Mouse (Mus musculus) layer of hippocampus, adult 18-20 months (tissue): ENCODE data around the gene Numbl. TPM values are rescaled to one million over a fixed set of nuclear protein-coding genes. Genes with fewer than 3 reads are reported as not detected.
"Not testable (repeated sequence)": the region's sequence is repeated elsewhere in the genome, so short reads cannot be mapped to it uniquely, and the experiment has no call there.

Source experiments
- DNase-seq, 2 experiments: peaks; one replicate each; pipeline ENCODE4 v3.0.0; 2022; ENCODE audit warnings: low spot score in 2 of 2
- long read RNA-seq: library from polyadenylated mRNA; stranded (forward); transcript quantifications from one replicate; pipeline ENCODE4 v2.0.0, GENCODE M21; 2021
- total RNA-seq, 2 experiments: library from RNA; stranded (reverse); gene quantifications; 2 replicates each; pipeline ENCODE4 v1.2.3; 2021

The Numbl gene
- total RNA-seq: 100 to 1,000 TPM; 141 to 149 TPM
- long read RNA-seq, full-length matches to known transcripts: 83 of 109 reads
- long read RNA-seq, partial matches to known transcripts: 10 of 109 reads
- long read RNA-seq, other reads (novel, unspliced or antisense): 16 of 109 reads

GRCm38 (mm10) chr7:27258205-27258899, at the start of gene Numbl:
Gene Numbl, plus strand, starts transcription at chr7:27258433.
- DNase-seq: peak; percentile 83 to 94

- DNase-seq: no peak
These were observed 45.6 kb upstream of the Numbl start for GRCm38 (mm10) chr7:27212626-27213025.

GRCm38 (mm10) chr7:27218586-27218985, 39.6 kb upstream of the Numbl start:
- peak in 1 of 2 experiments; percentile 63 for DNase-seq

GRCm38 (mm10) chr7:27219937-27220336, 38.3 kb upstream of the Numbl start:
- no peak for DNase-seq

DNA sequence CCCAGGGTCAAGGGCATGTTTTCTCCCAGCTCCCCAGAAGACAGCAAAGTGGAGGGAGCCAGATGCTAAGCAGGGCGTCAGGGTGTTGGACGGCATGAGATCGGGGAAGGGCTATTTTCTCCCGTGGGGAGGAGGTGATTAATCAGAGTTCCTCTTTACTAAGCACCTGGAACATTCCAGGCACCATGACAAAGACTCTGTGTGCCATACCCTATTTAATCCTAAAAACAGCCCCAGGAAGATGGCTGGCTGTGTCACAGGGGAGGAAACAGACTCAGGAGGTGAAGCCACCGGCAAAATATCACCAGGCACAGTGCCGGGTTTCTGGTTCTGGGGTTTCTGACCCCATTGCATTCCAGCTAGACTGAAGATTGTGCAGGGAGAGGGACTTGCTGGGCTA, 36.3 kb upstream of the Numbl start:
- no peak for DNase-seq

DNA sequence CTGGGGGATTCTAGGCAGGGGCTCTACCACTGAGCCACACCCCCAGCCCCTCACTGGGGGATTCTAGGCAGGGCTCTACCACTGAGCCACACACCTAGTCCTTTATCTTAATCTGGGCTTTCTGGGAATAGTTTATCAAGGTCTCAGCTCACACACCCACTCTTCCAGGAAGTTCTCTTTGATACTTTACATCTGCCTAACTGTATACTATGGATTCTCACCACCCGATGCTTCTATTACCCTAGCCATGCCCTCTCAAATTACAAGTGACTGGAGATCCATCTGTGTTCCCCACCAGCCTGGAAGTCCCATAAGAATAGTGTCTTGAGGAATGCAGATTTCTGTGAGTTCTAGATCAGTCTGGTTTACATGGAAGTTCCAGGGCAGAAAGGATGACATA, 35.7 kb upstream of the Numbl start:
- no peak for DNase-seq

GRCm38 (mm10) chr7:27224877-27225575, 33.2 kb upstream of the Numbl start:
- peak in 1 of 2 experiments; percentile 38 for DNase-seq

DNA sequence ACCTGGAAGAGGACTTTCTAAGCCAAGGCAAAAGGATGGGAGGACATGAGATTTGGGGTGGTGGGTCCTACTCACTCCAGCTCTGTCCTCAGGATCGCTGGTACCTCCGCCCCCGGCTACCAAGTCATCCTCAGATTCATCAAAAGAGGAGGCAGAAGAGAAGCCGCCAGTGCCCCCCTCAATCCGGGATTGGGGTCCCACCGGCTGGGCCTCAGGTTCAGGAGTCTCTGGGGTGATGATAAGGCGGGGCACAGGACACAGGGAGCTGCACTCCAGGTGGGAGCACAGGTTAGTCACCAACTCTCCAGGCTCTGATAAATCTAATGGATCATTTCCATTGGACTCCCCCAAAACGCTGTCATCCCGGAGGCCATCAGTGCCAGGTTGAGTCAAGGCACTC, 31.0 kb upstream of the Numbl start:
- DNase-seq: no peak

DNA sequence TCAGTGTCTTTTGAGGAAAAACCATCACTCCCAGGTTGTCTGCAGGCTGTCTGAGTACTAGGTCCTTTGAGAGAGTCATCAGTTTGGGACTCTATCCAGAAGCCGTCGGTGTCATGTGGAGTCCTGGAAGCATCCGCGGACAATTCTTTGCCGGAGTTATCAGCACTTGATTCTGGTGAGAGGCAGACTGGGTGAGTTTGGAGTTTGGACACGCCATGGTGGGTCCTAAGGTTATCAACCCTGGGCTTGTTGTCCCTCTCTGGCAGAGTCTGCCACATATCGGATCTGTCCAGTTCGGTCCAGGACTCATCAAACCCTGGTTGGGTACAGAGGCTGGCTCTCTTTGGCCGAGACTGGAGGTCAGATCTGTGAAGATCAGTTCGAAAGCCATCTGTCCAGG, 30.6 kb upstream of the Numbl start:
- no peak for DNase-seq

DNA sequence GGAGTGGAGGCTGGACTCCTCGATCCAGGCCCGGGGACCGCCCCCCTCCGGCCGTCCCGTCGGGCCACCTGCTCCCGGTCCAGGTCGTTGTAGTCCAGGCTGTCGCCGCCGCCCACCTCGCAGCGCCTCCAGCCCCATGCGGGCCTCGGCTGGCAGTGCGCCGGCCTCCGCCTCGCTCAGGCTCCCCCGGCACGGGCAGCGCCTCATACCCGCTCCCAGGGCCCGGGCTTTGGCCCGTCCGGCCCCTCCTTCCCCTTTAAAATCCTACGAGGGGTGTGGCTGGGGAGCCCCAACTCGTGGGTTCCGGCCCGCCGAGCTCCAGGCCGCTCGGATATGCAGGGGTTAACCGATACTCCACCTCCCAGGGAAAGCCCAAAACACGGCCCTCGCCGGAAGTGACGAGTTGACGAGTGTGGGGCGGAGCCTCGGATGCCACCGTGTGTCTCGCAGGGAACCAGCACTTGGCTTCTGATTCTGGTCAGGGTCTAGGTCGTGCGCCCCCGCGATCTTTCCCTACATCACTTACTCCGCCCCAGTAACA, 29.9 kb upstream of the Numbl start, which contains the start of gene Itpkc:
Gene Itpkc, minus strand, starts transcription at position 381 of the 541 bp plus-strand sequence.
- peak; percentile 87 to 93 for DNase-seq

GRCm38 (mm10) chr7:27228865-27229264, 29.4 kb upstream of the Numbl start:
- DNase-seq: no peak

DNA sequence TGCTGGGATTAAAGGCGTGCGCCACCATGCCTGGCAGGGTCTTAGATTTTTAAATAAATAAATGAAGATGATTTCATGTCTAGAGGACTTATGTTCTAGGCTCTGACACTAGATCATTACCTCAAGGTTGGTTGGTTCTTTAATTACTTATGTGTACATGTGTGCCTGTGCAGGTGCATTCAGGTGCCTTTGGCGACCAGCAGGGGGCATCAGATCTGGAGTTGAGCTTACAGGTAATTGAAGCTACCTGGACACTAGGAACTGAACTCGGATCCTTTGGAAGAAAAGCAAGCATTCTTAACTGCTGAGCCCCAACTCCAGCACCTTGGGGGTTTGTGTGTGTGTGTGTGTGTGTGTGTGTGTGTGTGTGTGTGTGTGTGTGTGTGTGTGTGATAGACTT, 27.5 kb upstream of the Numbl start:
- DNase-seq: no peak

- DNase-seq: peak; percentile 71 to 89
These were observed 26.4 kb upstream of the Numbl start for GRCm38 (mm10) chr7:27231693-27232331.

DNA sequence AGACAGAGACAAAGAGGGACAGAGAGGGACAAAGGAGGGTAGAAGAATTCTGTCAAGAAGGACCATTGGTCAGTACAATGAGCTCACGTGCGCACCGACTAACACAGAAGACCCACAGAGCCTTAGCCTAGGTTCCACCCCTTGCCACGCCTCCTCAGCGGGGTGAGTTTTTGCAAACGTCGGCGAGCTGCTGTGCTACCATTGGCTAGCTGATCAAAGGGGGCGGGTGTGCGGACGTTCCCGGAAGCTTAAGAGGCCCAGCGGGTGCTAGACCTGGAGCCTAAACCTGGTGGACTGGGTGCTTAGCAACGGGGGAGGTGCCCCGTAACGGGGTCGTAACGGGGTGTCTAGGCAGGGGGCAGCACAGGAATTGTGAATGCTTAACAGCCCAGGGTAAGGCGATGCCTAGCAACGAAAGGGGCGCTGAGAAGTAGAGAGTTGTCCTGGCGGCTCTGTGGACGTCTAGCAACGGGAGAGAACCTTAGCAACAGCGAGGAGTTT, 25.4 kb upstream of the Numbl start, which contains the start of gene Coq8b:
Gene Coq8b, plus strand, starts transcription at position 243 of the 501 bp plus-strand sequence.
- DNase-seq: peak; percentile 93 to 94

DNA sequence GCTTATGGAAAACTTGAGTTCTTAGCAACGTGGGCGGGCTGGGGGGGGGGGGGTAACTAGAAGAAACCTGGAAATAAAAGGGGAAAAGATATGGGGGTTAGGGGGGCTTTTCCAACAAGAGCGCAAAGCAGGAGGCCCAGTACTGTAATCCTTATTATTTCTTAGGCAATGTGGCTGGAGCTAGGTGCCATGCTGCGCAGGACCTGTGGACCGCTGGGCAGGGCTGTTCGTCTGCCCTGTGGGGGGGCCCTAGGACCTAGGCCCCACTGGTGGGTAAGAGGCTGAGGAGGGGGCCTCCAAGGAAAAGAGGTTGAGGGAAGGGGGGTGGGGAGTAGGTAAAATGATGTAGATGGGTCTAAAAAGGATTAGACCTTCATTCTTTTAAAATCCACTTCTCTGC, 24.9 kb upstream of the Numbl start:
- DNase-seq: no peak

DNA sequence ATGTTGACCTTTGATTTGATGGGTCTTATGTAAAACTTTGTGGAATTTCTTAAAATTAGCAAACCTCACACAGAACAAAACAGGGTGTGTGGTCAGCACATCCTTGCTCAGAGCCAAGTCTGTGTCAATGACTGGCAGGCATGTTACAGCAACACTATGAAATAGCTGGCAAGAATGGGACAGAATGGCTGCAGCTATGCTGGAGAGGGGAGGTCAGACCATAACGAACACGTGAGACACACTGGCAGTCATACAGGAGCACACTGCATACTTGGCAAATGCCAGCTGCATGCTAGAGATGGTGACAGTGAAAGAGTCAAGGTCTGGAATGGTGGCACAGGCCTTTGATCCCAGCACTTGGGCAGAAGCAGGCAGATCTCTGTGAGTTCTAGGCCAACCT, 22.5 kb upstream of the Numbl start:
- DNase-seq: no peak

- no peak for DNase-seq
These were observed 20.7 kb upstream of the Numbl start for GRCm38 (mm10) chr7:27237527-27237926.

DNA sequence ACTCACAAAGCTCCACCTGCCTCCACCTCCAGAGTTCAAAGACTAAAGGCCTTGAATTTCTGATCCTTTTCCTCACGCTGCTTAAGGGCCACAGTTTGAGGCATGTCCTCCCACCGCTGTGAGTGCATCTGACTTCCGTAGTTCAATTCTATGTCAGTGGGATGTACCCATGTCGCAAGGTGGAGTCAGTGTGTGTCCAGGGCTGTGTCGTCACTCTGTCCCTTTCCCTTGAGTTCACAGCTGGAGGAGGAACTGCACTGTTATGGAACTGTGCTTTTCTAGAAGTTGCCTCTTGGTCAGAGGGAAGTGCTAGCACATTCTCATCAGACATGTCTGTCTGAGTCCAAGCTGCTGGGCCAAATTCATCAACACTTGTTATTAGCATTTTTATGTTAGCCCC, 19.7 kb upstream of the Numbl start:
- no peak for DNase-seq

- DNase-seq: no peak
These were observed 15.0 kb upstream of the Numbl start for GRCm38 (mm10) chr7:27243211-27243610.

GRCm38 (mm10) chr7:27244088-27244487, 14.1 kb upstream of the Numbl start:
- not testable (repeated sequence) for DNase-seq

GRCm38 (mm10) chr7:27249146-27249545, 9.1 kb upstream of the Numbl start:
- peak in 1 of 2 experiments; percentile 30 for DNase-seq
